Mouse (Mus musculus) lung, embryonic 15.5 days (tissue): Measurements from ENCODE around the gene Adgrd1. TPM values are rescaled to one million over a fixed set of nuclear protein-coding genes. Genes with fewer than 3 reads are reported as not detected.

Experiments
- ATAC-seq: fragments of 200-750 bp; cut with Nextera tagmentation; 2 replicates; pipeline ENCODE4 v1.8.0; 2017; ENCODE audit warnings: moderate number of reproducible peaks, borderline replicate concordance; ENCODE audit not compliant: low FRiP score, low TSS enrichment; ENCODE audit errors: extremely low read depth
- H3K27ac ChIP-seq: fragments of 300-500 bp; sonication (generic); 2 replicates; pipeline ENCODE4 v1.5.1; 2015; ENCODE audit warnings: moderate library complexity, mild to moderate bottlenecking, inconsistent platforms
- H3K27me3 ChIP-seq: fragments of 300-500 bp; sonication (generic); 2 replicates; pipeline ENCODE4 v1.6.1; 2015; ENCODE audit warnings: inconsistent platforms
- H3K36me3 ChIP-seq: fragments of 300-500 bp; sonication (generic); 2 replicates; pipeline ENCODE4 v1.6.1; 2015; ENCODE audit warnings: inconsistent platforms
- H3K4me1 ChIP-seq: fragments of 300-500 bp; sonication (generic); 2 replicates; pipeline ENCODE4 v1.6.1; 2015; ENCODE audit warnings: inconsistent platforms
- H3K4me2 ChIP-seq: fragments of 300-500 bp; sonication (generic); 2 replicates; pipeline ENCODE4 v1.6.1; 2015; ENCODE audit warnings: inconsistent platforms, mild to moderate bottlenecking, moderate library complexity
- H3K4me3 ChIP-seq: fragments of 300-500 bp; sonication (generic); 2 replicates; pipeline ENCODE4 v1.5.1; 2015; ENCODE audit warnings: mild to moderate bottlenecking, inconsistent platforms
- H3K9ac ChIP-seq: fragments of 300-500 bp; sonication (generic); 2 replicates; pipeline ENCODE4 v1.6.1; 2015; ENCODE audit warnings: inconsistent platforms
- H3K9me3 ChIP-seq: fragments of 300-500 bp; sonication (generic); 2 replicates; pipeline ENCODE4 v1.6.1; 2016; ENCODE audit warnings: inconsistent platforms
- WGBS: fragments of 180-500 bp; shearing (Covaris S2); methylation state at CpG from one replicate; pipeline ENCODE4 v1.1.7; 2015; 5-methylcytosine and 5-hydroxymethylcytosine counted together
- polyA plus RNA-seq: library from polyadenylated mRNA; unstranded; fragments of >200 nt; fragmentation: Nextera tagmentation; extraction: Ambion mirVana; gene quantifications from 2 replicates; pipeline ENCODE4 v1.2.1, GENCODE M21; 2015

Gene Adgrd1
- polyA plus RNA-seq, 1 experiment from 2014 or later = 1.3 TPM

GRCm38 (mm10) chr5:129249080-129249479 lies 152.5 kb downstream of the Adgrd1 start:
- ATAC-seq = no peak
- no peaks in the 10 kb centered on the region for H3K27me3 ChIP-seq
- 55% methylated on average over 8 of the region's 8 CpGs for WGBS

More at GRCm38 (mm10) chr5:129249080-129249479, 152.5 kb downstream of the Adgrd1 start:
- H3K9ac ChIP-seq = no peak overlapping the region
- no peak overlapping the region for H3K4me3 ChIP-seq
- no peaks in the 10 kb centered on the region for H3K36me3 ChIP-seq
- H3K9me3 ChIP-seq = 0 out of 2 replicates have a peak, but pooled peaks cover 4% of the 10 kb centered on the region
- no peaks in the 10 kb centered on the region for H3K4me1 ChIP-seq
- no peak overlapping the region for H3K27ac ChIP-seq
- no peak overlapping the region for H3K4me2 ChIP-seq

Other genes with a start within 250 kb of the Adgrd1 start
- 0.03 and 0.26 TPM in 2 replicates for gene Rimbp2, start 143.3 kb upstream of the Adgrd1 start, polyA plus RNA-seq
- gene Stx2, start 88.2 kb upstream of the Adgrd1 start, polyA plus RNA-seq = 24.9 and 28.3 TPM in 2 replicates
- 634 and 683 TPM in 2 replicates for gene Ran, start 76.7 kb upstream of the Adgrd1 start, polyA plus RNA-seq